Mouse (Mus musculus): Measurements from ENCODE around the gene Apol11b. TPM values are rescaled to one million over a fixed set of nuclear protein-coding genes. Genes with fewer than 3 reads are reported as not detected.
"Not testable (repeated sequence)": the region's sequence is repeated elsewhere in the genome, so short reads cannot be mapped to it uniquely, and the experiment has no call there.

Apol11b gene
- polyA plus RNA-seq, 1 experiment from 2014 or later: not detected

- 71% methylated on average over 4 of the region's 4 CpGs for WGBS
- H3K4me2 ChIP-seq (replicated peaks; ENCODE audit: low read depth, low read length); H3K4me1 ChIP-seq (ENCODE audit: control insufficient read depth, insufficient read depth, low read length): not testable (repeated sequence)
These were observed 16.6 kb downstream of the Apol11b start for GRCm38 (mm10) chr15:77626471-77626870.

GRCm38 (mm10) chr15:77624710-77625109, 18.4 kb downstream of the Apol11b start:
- Histone ChIP-seq H3K36me3 (ENCODE audit: control insufficient read depth, insufficient read depth, low read length) (no peaks in the 10 kb centered on the region), H3K27ac (ENCODE audit: low read length) (no peak overlapping the region), H3K27me3 (ENCODE audit: control insufficient read depth, insufficient read depth, low read length) (no peaks in the 10 kb centered on the region), H3K9me3 (ENCODE audit: control insufficient read depth, low read depth, low read length) (no peaks in the 10 kb centered on the region), H3K4me1 (ENCODE audit: control insufficient read depth, insufficient read depth, low read length) (no peaks in the 10 kb centered on the region), H3K4me3 (ENCODE audit: low read depth, low read length) (no peak overlapping the region), H3K4me2 (replicated peaks; ENCODE audit: low read depth, low read length) (no peak overlapping the region), H3K9ac (replicated peaks; ENCODE audit: low read depth, low read length) (no peak overlapping the region)
- 77% methylated on average over 1 of the region's 1 CpGs for WGBS
- ATAC-seq (ENCODE audit: insufficient number of reproducible peaks, insufficient read depth, low FRiP score, low read depth): no peak

More at GRCm38 (mm10) chr15:77626471-77626870, 16.6 kb downstream of the Apol11b start:
- not testable (repeated sequence) for H3K27me3 ChIP-seq (ENCODE audit: control insufficient read depth, insufficient read depth, low read length); H3K36me3 ChIP-seq (ENCODE audit: control insufficient read depth, insufficient read depth, low read length); ATAC-seq (ENCODE audit: insufficient number of reproducible peaks, insufficient read depth, low FRiP score, low read depth); H3K27ac ChIP-seq (ENCODE audit: low read length); H3K9ac ChIP-seq (replicated peaks; ENCODE audit: low read depth, low read length); H3K4me3 ChIP-seq (ENCODE audit: low read depth, low read length); H3K9me3 ChIP-seq (ENCODE audit: control insufficient read depth, low read depth, low read length)

GRCm38 (mm10) chr15:77606069-77606468, 37.0 kb downstream of the Apol11b start:
- WGBS: 91% methylated on average over 3 of the region's 3 CpGs

GRCm38 (mm10) chr15:77598958-77599357, 44.1 kb downstream of the Apol11b start, which contains the start of gene Gm36245:
Gm36245 (plus strand) TSS chr15:77599258.
- H3K27ac ChIP-seq (ENCODE audit: low read length): no peak within 1 kb of the TSS
- no peaks in the 10 kb centered on the region for H3K27me3 ChIP-seq (ENCODE audit: control insufficient read depth, insufficient read depth, low read length)

More at GRCm38 (mm10) chr15:77606069-77606468, 37.0 kb downstream of the Apol11b start:
- Histone ChIP-seq H3K27me3 (ENCODE audit: control insufficient read depth, insufficient read depth, low read length) (no peaks in the 10 kb centered on the region), H3K4me1 (ENCODE audit: control insufficient read depth, insufficient read depth, low read length) (no peaks in the 10 kb centered on the region), H3K4me3 (ENCODE audit: low read depth, low read length) (no peak overlapping the region), H3K27ac (ENCODE audit: low read length) (no peak overlapping the region), H3K9ac (replicated peaks; ENCODE audit: low read depth, low read length) (no peak overlapping the region), H3K4me2 (replicated peaks; ENCODE audit: low read depth, low read length) (no peak overlapping the region), H3K9me3 (ENCODE audit: control insufficient read depth, low read depth, low read length) (no peaks in the 10 kb centered on the region), H3K36me3 (ENCODE audit: control insufficient read depth, insufficient read depth, low read length) (no peaks in the 10 kb centered on the region)
- ATAC-seq (ENCODE audit: insufficient number of reproducible peaks, insufficient read depth, low FRiP score, low read depth): no peak

GRCm38 (mm10) chr15:77598429-77598828, 44.7 kb downstream of the Apol11b start:
- Histone ChIP-seq H3K4me1 (ENCODE audit: control insufficient read depth, insufficient read depth, low read length) (no peaks in the 10 kb centered on the region), H3K9me3 (ENCODE audit: control insufficient read depth, low read depth, low read length) (no peaks in the 10 kb centered on the region), H3K27ac (ENCODE audit: low read length) (no peak overlapping the region), H3K27me3 (ENCODE audit: control insufficient read depth, insufficient read depth, low read length) (no peaks in the 10 kb centered on the region), H3K4me3 (ENCODE audit: low read depth, low read length) (no peak overlapping the region), H3K36me3 (ENCODE audit: control insufficient read depth, insufficient read depth, low read length) (no peaks in the 10 kb centered on the region), H3K4me2 (replicated peaks; ENCODE audit: low read depth, low read length) (no peak overlapping the region), H3K9ac (replicated peaks; ENCODE audit: low read depth, low read length) (no peak overlapping the region)
- ATAC-seq (ENCODE audit: insufficient number of reproducible peaks, insufficient read depth, low FRiP score, low read depth): no peak
- WGBS: 59% methylated on average over 3 of the region's 3 CpGs

More at GRCm38 (mm10) chr15:77598958-77599357, 44.1 kb downstream of the Apol11b start, which contains the start of gene Gm36245:
- 85% methylated on average over 1 of the region's 1 CpGs for WGBS
- H3K4me1 ChIP-seq (ENCODE audit: control insufficient read depth, insufficient read depth, low read length): no peaks in the 10 kb centered on the region
- H3K4me3 ChIP-seq (ENCODE audit: low read depth, low read length): no peak within 1 kb of the TSS
- no peaks in the 10 kb centered on the region for H3K36me3 ChIP-seq (ENCODE audit: control insufficient read depth, insufficient read depth, low read length)
- no peak for ATAC-seq (ENCODE audit: insufficient number of reproducible peaks, insufficient read depth, low FRiP score, low read depth)
- H3K9ac ChIP-seq (replicated peaks; ENCODE audit: low read depth, low read length): no peak within 1 kb of the TSS
- H3K9me3 ChIP-seq (ENCODE audit: control insufficient read depth, low read depth, low read length): no peaks in the 10 kb centered on the region
- no peak within 1 kb of the TSS for H3K4me2 ChIP-seq (replicated peaks; ENCODE audit: low read depth, low read length)

GRCm38 (mm10) chr15:77595961-77596360, 47.1 kb downstream of the Apol11b start, which contains the start of gene Apol10b:
Apol10b (minus strand) TSS chr15:77596125.
- no peaks in the 10 kb centered on the region for H3K36me3 ChIP-seq (ENCODE audit: control insufficient read depth, insufficient read depth, low read length)
- WGBS: 42% methylated on average over 5 of the region's 5 CpGs
- ATAC-seq (ENCODE audit: insufficient number of reproducible peaks, insufficient read depth, low FRiP score, low read depth): no peak
- no peaks in the 10 kb centered on the region for H3K9me3 ChIP-seq (ENCODE audit: control insufficient read depth, low read depth, low read length)
- H3K27me3 ChIP-seq (ENCODE audit: control insufficient read depth, insufficient read depth, low read length): no peaks in the 10 kb centered on the region
- H3K4me3 ChIP-seq (ENCODE audit: low read depth, low read length): no peak within 1 kb of the TSS
- no peaks in the 10 kb centered on the region for H3K4me1 ChIP-seq (ENCODE audit: control insufficient read depth, insufficient read depth, low read length)
- H3K9ac ChIP-seq (replicated peaks; ENCODE audit: low read depth, low read length): no peak within 1 kb of the TSS
- H3K4me2 ChIP-seq (replicated peaks; ENCODE audit: low read depth, low read length): no peak within 1 kb of the TSS
- H3K27ac ChIP-seq (ENCODE audit: low read length): peak within 1 kb of the TSS; percentile 58

- 56% methylated on average over 1 of the region's 1 CpGs for WGBS
These were observed 49.5 kb downstream of the Apol11b start for GRCm38 (mm10) chr15:77593557-77593956.

GRCm38 (mm10) chr15:77590881-77591280, 52.2 kb downstream of the Apol11b start:
- Histone ChIP-seq H3K27ac (ENCODE audit: low read length) (no peak overlapping the region), H3K4me2 (replicated peaks; ENCODE audit: low read depth, low read length) (no peak overlapping the region), H3K4me1 (ENCODE audit: control insufficient read depth, insufficient read depth, low read length) (no peaks in the 10 kb centered on the region), H3K9ac (replicated peaks; ENCODE audit: low read depth, low read length) (no peak overlapping the region), H3K9me3 (ENCODE audit: control insufficient read depth, low read depth, low read length) (no peaks in the 10 kb centered on the region), H3K4me3 (ENCODE audit: low read depth, low read length) (no peak overlapping the region), H3K36me3 (ENCODE audit: control insufficient read depth, insufficient read depth, low read length) (no peaks in the 10 kb centered on the region), H3K27me3 (ENCODE audit: control insufficient read depth, insufficient read depth, low read length) (no peaks in the 10 kb centered on the region)
- 56% methylated on average over 2 of the region's 2 CpGs for WGBS
- ATAC-seq (ENCODE audit: insufficient number of reproducible peaks, insufficient read depth, low FRiP score, low read depth): no peak

More at GRCm38 (mm10) chr15:77593557-77593956, 49.5 kb downstream of the Apol11b start:
- Histone ChIP-seq H3K36me3 (ENCODE audit: control insufficient read depth, insufficient read depth, low read length) (no peaks in the 10 kb centered on the region), H3K27me3 (ENCODE audit: control insufficient read depth, insufficient read depth, low read length) (no peaks in the 10 kb centered on the region), H3K9ac (replicated peaks; ENCODE audit: low read depth, low read length) (no peak overlapping the region), H3K9me3 (ENCODE audit: control insufficient read depth, low read depth, low read length) (no peaks in the 10 kb centered on the region), H3K27ac (ENCODE audit: low read length) (no peak overlapping the region), H3K4me3 (ENCODE audit: low read depth, low read length) (no peak overlapping the region), H3K4me2 (replicated peaks; ENCODE audit: low read depth, low read length) (no peak overlapping the region), H3K4me1 (ENCODE audit: control insufficient read depth, insufficient read depth, low read length) (no peaks in the 10 kb centered on the region)
- ATAC-seq (ENCODE audit: insufficient number of reproducible peaks, insufficient read depth, low FRiP score, low read depth): no peak

GRCm38 (mm10) chr15:77588981-77589380, 54.1 kb downstream of the Apol11b start:
- Histone ChIP-seq H3K27me3 (ENCODE audit: control insufficient read depth, insufficient read depth, low read length) (no peaks in the 10 kb centered on the region), H3K4me1 (ENCODE audit: control insufficient read depth, insufficient read depth, low read length) (no peaks in the 10 kb centered on the region), H3K9ac (replicated peaks; ENCODE audit: low read depth, low read length) (no peak overlapping the region), H3K4me3 (ENCODE audit: low read depth, low read length) (no peak overlapping the region), H3K27ac (ENCODE audit: low read length) (no peak overlapping the region), H3K4me2 (replicated peaks; ENCODE audit: low read depth, low read length) (no peak overlapping the region), H3K36me3 (ENCODE audit: control insufficient read depth, insufficient read depth, low read length) (no peaks in the 10 kb centered on the region), H3K9me3 (ENCODE audit: control insufficient read depth, low read depth, low read length) (no peaks in the 10 kb centered on the region)
- ATAC-seq (ENCODE audit: insufficient number of reproducible peaks, insufficient read depth, low FRiP score, low read depth): no peak
